9 mouse cellular contexts compared by ENCODE assay signal in genomic region chr6:140593420-140594170, GRCm38 (mm10). TPM values are rescaled to one million over a fixed set of nuclear protein-coding genes. Genes with fewer than 3 reads are reported as not detected.
DNase-seq lines count a peak whose midpoint lies in the region; ATAC-seq and TF ChIP-seq lines count a peak whose summit lies in the region.
"Had no signal": no experiment of that assay in that cellular context is flagged by ENCODE, and none has a peak within 500 bp of the region (broad histone marks: within the 10 kb centered on the region; RNA-seq: fewer than 3 reads in every experiment).

No protein-coding gene starts in this region.

- intact Hi-C loops in left cerebral cortex, postnatal 14 days (cut with DNase I): no loop called here

- H3K4me1 ChIP-seq in midbrain, embryonic 16.5 days (ENCODE audit: control insufficient read depth, insufficient read depth, low read length): 0 out of 2 replicates have a peak, but pooled peaks cover 6% of the 10 kb centered on the region
- peaks cover 7% of the 10 kb centered on the region; the same call in 1 of the 2 replicates for H3K4me1 ChIP-seq in midbrain, embryonic 14.5 days (ENCODE audit: control insufficient read depth, insufficient read depth, low read length)
- H3K4me1 ChIP-seq in cortical plate, adult 2 months (ENCODE audit: control insufficient read depth, insufficient read depth, low read length): peaks cover 8% of the 10 kb centered on the region
- peaks cover 6% of the 10 kb centered on the region; the same call in 1 of the 2 replicates for H3K4me1 ChIP-seq in intestine, postnatal 0 days (replicated peaks; ENCODE audit: control insufficient read depth, insufficient read depth, low read length)
- H3K4me1 ChIP-seq: heart, embryonic 13.5 days had no signal

- peaks cover 39% of the 10 kb centered on the region for H3K36me3 ChIP-seq in midbrain, embryonic 16.5 days (ENCODE audit: control insufficient read depth, insufficient read depth, low read length)
- peaks cover 74% of the 10 kb centered on the region for H3K36me3 ChIP-seq in midbrain, embryonic 14.5 days (ENCODE audit: control insufficient read depth, insufficient read depth, low read length)
- peaks cover 57% of the 10 kb centered on the region; the same call in 1 of the 2 replicates for H3K36me3 ChIP-seq in intestine, postnatal 0 days (ENCODE audit: control insufficient read depth, insufficient read depth)

- H3K4me3 ChIP-seq in midbrain, embryonic 16.5 days (ENCODE audit: low read depth, low read length): no peak overlapping the region
- no peak overlapping the region for H3K4me3 ChIP-seq in midbrain, embryonic 14.5 days (replicated peaks; ENCODE audit: low read depth, low read length)
- no peak overlapping the region for H3K4me3 ChIP-seq in cortical plate, adult 2 months (ENCODE audit: insufficient read depth, low read length)
- H3K4me3 ChIP-seq in intestine, postnatal 0 days (ENCODE audit: low read depth, low read length): no peak overlapping the region
- H3K4me3 ChIP-seq: heart, embryonic 13.5 days had no signal

- no peak overlapping the region for H3K9ac ChIP-seq in midbrain, embryonic 16.5 days (ENCODE audit: low read depth, low read length)
- H3K9ac ChIP-seq in midbrain, embryonic 14.5 days (replicated peaks; ENCODE audit: low read length): no peak overlapping the region
- H3K9ac ChIP-seq in intestine, postnatal 0 days (ENCODE audit: low read depth, low read length): no peak overlapping the region
- H3K9ac ChIP-seq: heart, embryonic 13.5 days had no signal

- ATAC-seq in midbrain, embryonic 16.5 days: 0 out of 2 replicates have a peak, but pooled peaks have one; percentile 12
- ATAC-seq in midbrain, embryonic 14.5 days (ENCODE audit: low FRiP score, low TSS enrichment): no peak
- peak; percentile 88 for ATAC-seq in intestine, postnatal 0 days

- no peak for DNase-seq in midbrain, embryonic 14.5 days
- peak; percentile 53 to 59 for DNase-seq in left cerebral cortex, postnatal 14 days (ENCODE audit: low spot score in 2 of 2)
- peak; percentile 51 for DNase-seq in right cerebral cortex, adult 18-20 months
- no peak for DNase-seq in embryo, embryonic 11 days
- no peak for DNase-seq in T-cell, adult 2 months (ENCODE audit: low spot score)

- H3K27me3 ChIP-seq in midbrain, embryonic 16.5 days (ENCODE audit: control insufficient read depth, insufficient read depth, low read depth, low read length): no peaks in the 10 kb centered on the region
- H3K27me3 ChIP-seq in midbrain, embryonic 14.5 days (ENCODE audit: control insufficient read depth, insufficient read depth, low read length): no peaks in the 10 kb centered on the region
- no peaks in the 10 kb centered on the region for H3K27me3 ChIP-seq in intestine, postnatal 0 days (replicated peaks; ENCODE audit: control insufficient read depth, insufficient read depth, low read length)
- H3K27me3 ChIP-seq: heart, embryonic 13.5 days had no signal

- H3K4me2 ChIP-seq in midbrain, embryonic 16.5 days (ENCODE audit: low read length): no peak overlapping the region
- no peak overlapping the region for H3K4me2 ChIP-seq in midbrain, embryonic 14.5 days (ENCODE audit: low read length)
- peak overlapping the region; percentile 30; the same call in 1 of the 2 replicates for H3K4me2 ChIP-seq in intestine, postnatal 0 days (replicated peaks; ENCODE audit: low read depth)
- H3K4me2 ChIP-seq: heart, embryonic 13.5 days had no signal

- WGBS in midbrain, embryonic 16.5 days: 84% methylated on average over 17 of the region's 17 CpGs
- 85% methylated on average over 17 of the region's 17 CpGs for WGBS in midbrain, embryonic 14.5 days
- WGBS in intestine, postnatal 0 days: 44% methylated on average over 17 of the region's 17 CpGs

- H3K9me3 ChIP-seq in midbrain, embryonic 16.5 days (replicated peaks; ENCODE audit: control insufficient read depth, low read length, poor library complexity, severe bottlenecking): no peaks in the 10 kb centered on the region
- no peaks in the 10 kb centered on the region for H3K9me3 ChIP-seq in midbrain, embryonic 14.5 days (ENCODE audit: control insufficient read depth, low read length)
- no peaks in the 10 kb centered on the region for H3K9me3 ChIP-seq in intestine, postnatal 0 days (ENCODE audit: control insufficient read depth)
- H3K9me3 ChIP-seq: heart, embryonic 13.5 days had no signal

- TF ChIP-seq CTCF in cortical plate, adult 2 months (IDR thresholded peaks at IDR 0.05; ENCODE audit: extremely low read depth, insufficient read depth, low read length): no peak
- 0 out of 2 replicates have a peak, but pooled peaks have one; percentile 7 for TF ChIP-seq CTCF in intestine, postnatal 0 days (IDR thresholded peaks at IDR 0.05; ENCODE audit: low read depth)

- no peak overlapping the region for H3K27ac ChIP-seq in midbrain, embryonic 16.5 days (ENCODE audit: low read length)
- no peak overlapping the region for H3K27ac ChIP-seq in midbrain, embryonic 14.5 days (replicated peaks; ENCODE audit: low read depth, low read length)
- peak overlapping the region; percentile 5; the same call in 1 of the 2 replicates for H3K27ac ChIP-seq in cortical plate, adult 2 months (ENCODE audit: insufficient read depth, low read length)
- H3K27ac ChIP-seq in intestine, postnatal 0 days (ENCODE audit: low read depth, low read length): peak overlapping the region; percentile 86
- H3K27ac ChIP-seq: heart, embryonic 13.5 days had no signal

- no peak for TF ChIP-seq POLR2A in cortical plate, adult 2 months (IDR thresholded peaks at IDR 0.05; ENCODE audit: extremely low read depth, insufficient read depth, low read length)

RNA-seq across cellular contexts. Expression of gene Aebp2, which starts 28.9 kb away (rescaled TPM):
- 7.5 and 7.6 TPM in 2 replicates for polyA plus RNA-seq in midbrain, embryonic 16.5 days (2015; fragmentation: Nextera tagmentation; extraction: Ambion mirVana)
- 14.2 and 15.9 TPM in 2 replicates for polyA plus RNA-seq in midbrain, embryonic 14.5 days (2014; fragmentation: Nextera tagmentation; extraction: Ambion mirVana)
- 38.0 and 39.5 TPM in 2 replicates for polyA plus RNA-seq in cortical plate, adult 2 months (2012; rRNA removed)
- 8.2 and 9.5 TPM in 2 replicates for polyA plus RNA-seq in intestine, postnatal 0 days (2015; fragmentation: Nextera tagmentation; extraction: Ambion mirVana)
- 10 to 100 TPM; 47.1 to 52.9 TPM for total RNA-seq in left cerebral cortex, postnatal 14 days (2021)

Comparison
In these comparisons a context has a peak if more than half of its experiments do, and no peak if none do; other contexts are left out.
1. H3K27ac ChIP-seq: peak in cortical plate, adult 2 months (single experiment) and intestine, postnatal 0 days (single experiment); none in midbrain, embryonic 16.5 days (single experiment) and midbrain, embryonic 14.5 days (single experiment).
2. DNase-seq: peak in left cerebral cortex, postnatal 14 days (2 of 2) and right cerebral cortex, adult 18-20 months (single experiment); none in midbrain, embryonic 14.5 days (single experiment), embryo, embryonic 11 days (single experiment) and T-cell, adult 2 months (single experiment).